Mouse (Mus musculus) 416B (cell line): ENCODE measurements around the gene F12.

Source experiments
- DNase-seq: peaks from one replicate; pipeline ENCODE4 v3.0.0; 2011; ENCODE audit warnings: low read depth

Gene F12

GRCm38 (mm10) chr13:55449679-55450441 lies 23.3 kb upstream of the F12 start:
- peak; percentile 66 for DNase-seq

GRCm38 (mm10) chr13:55449205-55449604 lies 22.6 kb upstream of the F12 start:
- DNase-seq, result no peak

GRCm38 (mm10) chr13:55448131-55448530 lies 21.5 kb upstream of the F12 start:
- no peak for DNase-seq

GRCm38 (mm10) chr13:55447543-55447943 lies 20.9 kb upstream of the F12 start:
- peak; percentile 79 for DNase-seq

GRCm38 (mm10) chr13:55446483-55447105 lies 20.0 kb upstream of the F12 start:
- DNase-seq, result peak; percentile 70

GRCm38 (mm10) chr13:55445361-55446091 lies 18.9 kb upstream of the F12 start:
- DNase-seq, result peak; percentile 66

- DNase-seq, result peak; percentile 100
Measured at GRCm38 (mm10) chr13:55444937-55445315, 18.3 kb upstream of the F12 start, which contains the start of gene Grk6. Gene Grk6 (plus strand): TSS chr13:55445072.

GRCm38 (mm10) chr13:55444286-55444936 lies 17.8 kb upstream of the F12 start:
- DNase-seq, result peak; percentile 93

GRCm38 (mm10) chr13:55443799-55444285 lies 17.2 kb upstream of the F12 start:
- no peak for DNase-seq

GRCm38 (mm10) chr13:55437111-55437629 lies 10.6 kb upstream of the F12 start:
- DNase-seq, result peak; percentile 48

- peak; percentile 80 for DNase-seq
Measured at GRCm38 (mm10) chr13:55431889-55432685, 5.5 kb upstream of the F12 start.

- DNase-seq, result no peak
Measured at GRCm38 (mm10) chr13:55430566-55430965, 4.0 kb upstream of the F12 start.

- DNase-seq, result peak; percentile 98
Measured at GRCm38 (mm10) chr13:55429226-55429888, 2.8 kb upstream of the F12 start.

GRCm38 (mm10) chr13:55420933-55421800 lies 5.4 kb downstream of the F12 start:
- no peak for DNase-seq

- DNase-seq, result no peak
Measured at GRCm38 (mm10) chr13:55420018-55420932, 6.3 kb downstream of the F12 start.

- no peak for DNase-seq
Measured at GRCm38 (mm10) chr13:55419142-55419541, 7.5 kb downstream of the F12 start.

GRCm38 (mm10) chr13:55418004-55418403 lies 8.6 kb downstream of the F12 start:
- peak; percentile 96 for DNase-seq

GRCm38 (mm10) chr13:55414743-55415380 lies 11.7 kb downstream of the F12 start, which contains the start of gene Pfn3:
Gene Pfn3 (minus strand): TSS chr13:55415232.
- no peak for DNase-seq
